Mouse (Mus musculus): ENCODE measurements around the gene Ly6g5b. TPM values are rescaled to one million over a fixed set of nuclear protein-coding genes. Genes with fewer than 3 reads are reported as not detected.

Gene Ly6g5b
- polyA plus RNA-seq, 1 experiment, result 2.2 TPM

- WGBS, result 64% methylated on average over 7 of the region's 7 CpGs
- no peak for DNase-seq (ENCODE audit: low read depth, low spot score)
These were observed 29.9 kb downstream of the Ly6g5b start, which contains the start of gene Ly6g6f for GRCm38 (mm10) chr17:35085208-35085865. Gene Ly6g6f (minus strand): TSS chr17:35085610.

GRCm38 (mm10) chr17:35083929-35084497, 31.2 kb downstream of the Ly6g5b start:
- WGBS, result 26% methylated on average over 3 of the region's 3 CpGs
- DNase-seq (ENCODE audit: low read depth, low spot score), result no peak

- DNase-seq (ENCODE audit: low read depth, low spot score), result no peak
- WGBS, result 92% methylated on average over 16 of the region's 16 CpGs
These were observed 32.2 kb downstream of the Ly6g5b start for GRCm38 (mm10) chr17:35082841-35083576.

- DNase-seq (ENCODE audit: low read depth, low spot score), result no peak
- WGBS, result 90% methylated on average over 4 of the region's 4 CpGs
These were observed 34.5 kb downstream of the Ly6g5b start for GRCm38 (mm10) chr17:35080710-35081109.

GRCm38 (mm10) chr17:35080248-35080647, 35.0 kb downstream of the Ly6g5b start:
- no peak for DNase-seq (ENCODE audit: low read depth, low spot score)
- WGBS, result 20% methylated on average over 6 of the region's 6 CpGs

GRCm38 (mm10) chr17:35079778-35080177, 35.5 kb downstream of the Ly6g5b start:
- WGBS, result 18% methylated on average over 9 of the region's 9 CpGs
- no peak for DNase-seq (ENCODE audit: low read depth, low spot score)

GRCm38 (mm10) chr17:35077786-35078233, 37.4 kb downstream of the Ly6g5b start, which contains the start of gene Ly6g6d:
Gene Ly6g6d (minus strand): TSS chr17:35078065.
- 3% methylated on average over 14 of the region's 14 CpGs for WGBS
- no peak for DNase-seq (ENCODE audit: low read depth, low spot score)

GRCm38 (mm10) chr17:35077285-35077684, 37.9 kb downstream of the Ly6g5b start:
- DNase-seq (ENCODE audit: low read depth, low spot score), result no peak
- WGBS, result 9% methylated on average over 2 of the region's 2 CpGs

GRCm38 (mm10) chr17:35076507-35077176, 38.6 kb downstream of the Ly6g5b start, which contains the start of gene Ly6g6e:
Gene Ly6g6e (plus strand): TSS chr17:35076902.
- DNase-seq (ENCODE audit: low read depth, low spot score), result no peak
- WGBS, result 23% methylated on average over 10 of the region's 10 CpGs

- 43% methylated on average over 17 of the region's 17 CpGs for WGBS
- DNase-seq (ENCODE audit: low read depth, low spot score), result no peak
These were observed 41.1 kb downstream of the Ly6g5b start for GRCm38 (mm10) chr17:35074097-35074496.

GRCm38 (mm10) chr17:35071454-35071853, 43.8 kb downstream of the Ly6g5b start:
- 69% methylated on average over 9 of the region's 9 CpGs for WGBS
- no peak for DNase-seq (ENCODE audit: low read depth, low spot score)

- no peak for DNase-seq (ENCODE audit: low read depth, low spot score)
- 16% methylated on average over 6 of the region's 6 CpGs for WGBS
These were observed 44.5 kb downstream of the Ly6g5b start for GRCm38 (mm10) chr17:35070556-35071229.

- no peak for DNase-seq (ENCODE audit: low read depth, low spot score)
- 30% methylated on average over 17 of the region's 17 CpGs for WGBS
These were observed 46.9 kb downstream of the Ly6g5b start for GRCm38 (mm10) chr17:35068213-35068914.

GRCm38 (mm10) chr17:35066084-35066483, 49.1 kb downstream of the Ly6g5b start, which contains the start of gene Mpig6b:
Gene Mpig6b (minus strand): TSS chr17:35066184.
- no peak for DNase-seq (ENCODE audit: low read depth, low spot score)
- WGBS, result 89% methylated on average over 10 of the region's 10 CpGs

GRCm38 (mm10) chr17:35064951-35065947, 50.0 kb downstream of the Ly6g5b start, which contains the start of gene Ly6g6c:
Gene Ly6g6c (plus strand): TSS chr17:35065388.
- 12% methylated on average over 48 of the region's 48 CpGs for WGBS
- DNase-seq (ENCODE audit: low read depth, low spot score), result no peak

- DNase-seq (ENCODE audit: low read depth, low spot score), result no peak
- WGBS, result 33% methylated on average over 10 of the region's 10 CpGs
These were observed 50.8 kb downstream of the Ly6g5b start for GRCm38 (mm10) chr17:35064378-35064877.
